Mouse (Mus musculus): ENCODE measurements at regions not wholly inside any gene's neighbourhood (a gene's known extent, or its start where the extent isn't known, plus 50 kb on each side); places are given as distances from the start of the nearest gene placed in this dataset.

- H3K9me3 ChIP-seq (ENCODE audit: control insufficient read depth, low read length) = no peaks in the 10 kb centered on the region
- no peaks in the 10 kb centered on the region for H3K36me3 ChIP-seq (ENCODE audit: control insufficient read depth, insufficient read depth, low read length)
- no peak overlapping the region for H3K4me2 ChIP-seq (ENCODE audit: low read depth)
- no peak overlapping the region for H3K27ac ChIP-seq (ENCODE audit: low read depth, low read length)
- ATAC-seq (ENCODE audit: insufficient read depth, low FRiP score, low TSS enrichment) = no peak
- DNase-seq (ENCODE audit: low spot score) = no peak
- no peaks in the 10 kb centered on the region for H3K4me1 ChIP-seq (ENCODE audit: control insufficient read depth, insufficient read depth, low read length)
- H3K27me3 ChIP-seq (ENCODE audit: control insufficient read depth, insufficient read depth, low read length) = no peaks in the 10 kb centered on the region
- 83% methylated on average over 2 of the region's 2 CpGs for WGBS
- H3K9ac ChIP-seq (ENCODE audit: low read length) = no peak overlapping the region
- H3K4me3 ChIP-seq (ENCODE audit: low read depth, low read length) = no peak overlapping the region
Measured at GRCm38 (mm10) chr17:51642682-51643081, 190.4 kb downstream of the Satb1 start.

GRCm38 (mm10) chr17:51635913-51636312, 197.2 kb downstream of the Satb1 start:
- Histone ChIP-seq H3K36me3 (ENCODE audit: control insufficient read depth, insufficient read depth, low read length) (no peaks in the 10 kb centered on the region), H3K9ac (ENCODE audit: low read length) (no peak overlapping the region), H3K4me3 (ENCODE audit: low read depth, low read length) (no peak overlapping the region), H3K9me3 (ENCODE audit: control insufficient read depth, low read length) (no peaks in the 10 kb centered on the region), H3K27me3 (ENCODE audit: control insufficient read depth, insufficient read depth, low read length) (no peaks in the 10 kb centered on the region), H3K27ac (ENCODE audit: low read depth, low read length) (no peak overlapping the region), H3K4me1 (ENCODE audit: control insufficient read depth, insufficient read depth, low read length) (no peaks in the 10 kb centered on the region), H3K4me2 (ENCODE audit: low read depth) (no peak overlapping the region)
- ATAC-seq (ENCODE audit: insufficient read depth, low FRiP score, low TSS enrichment) (no peak), DNase-seq (ENCODE audit: low spot score) (no peak)
- 90% methylated on average over 4 of the region's 4 CpGs for WGBS

GRCm38 (mm10) chr17:51631574-51631973, 201.5 kb downstream of the Satb1 start:
- WGBS = 48% methylated on average over 2 of the region's 2 CpGs
- no peaks in the 10 kb centered on the region for H3K9me3 ChIP-seq (ENCODE audit: control insufficient read depth, low read length)
- H3K9ac ChIP-seq (ENCODE audit: low read length) = no peak overlapping the region
- DNase-seq (ENCODE audit: low spot score) (no peak), ATAC-seq (ENCODE audit: insufficient read depth, low FRiP score, low TSS enrichment) (no peak)
- H3K27ac ChIP-seq (ENCODE audit: low read depth, low read length) = no peak overlapping the region
- no peak overlapping the region for H3K4me2 ChIP-seq (ENCODE audit: low read depth)
- no peaks in the 10 kb centered on the region for H3K27me3 ChIP-seq (ENCODE audit: control insufficient read depth, insufficient read depth, low read length)
- H3K36me3 ChIP-seq (ENCODE audit: control insufficient read depth, insufficient read depth, low read length) = no peaks in the 10 kb centered on the region
- no peak overlapping the region for H3K4me3 ChIP-seq (ENCODE audit: low read depth, low read length)
- H3K4me1 ChIP-seq (ENCODE audit: control insufficient read depth, insufficient read depth, low read length) = no peaks in the 10 kb centered on the region

- Histone ChIP-seq H3K4me3 (ENCODE audit: low read depth, low read length) (no peak overlapping the region), H3K4me1 (ENCODE audit: control insufficient read depth, insufficient read depth, low read length) (no peaks in the 10 kb centered on the region), H3K36me3 (ENCODE audit: control insufficient read depth, insufficient read depth, low read length) (no peaks in the 10 kb centered on the region), H3K4me2 (ENCODE audit: low read depth) (no peak overlapping the region), H3K9me3 (ENCODE audit: control insufficient read depth, low read length) (no peaks in the 10 kb centered on the region), H3K9ac (ENCODE audit: low read length) (no peak overlapping the region), H3K27me3 (ENCODE audit: control insufficient read depth, insufficient read depth, low read length) (no peaks in the 10 kb centered on the region), H3K27ac (ENCODE audit: low read depth, low read length) (no peak overlapping the region)
- WGBS = 68% methylated on average over 3 of the region's 3 CpGs
- ATAC-seq (ENCODE audit: insufficient read depth, low FRiP score, low TSS enrichment) (no peak), DNase-seq (ENCODE audit: low spot score) (no peak)
Measured at GRCm38 (mm10) chr17:51620528-51620927, 212.6 kb downstream of the Satb1 start.

GRCm38 (mm10) chr17:51585263-51585662, 247.8 kb downstream of the Satb1 start:
- Histone ChIP-seq H3K36me3 (ENCODE audit: control insufficient read depth, insufficient read depth, low read length) (no peaks in the 10 kb centered on the region), H3K4me3 (ENCODE audit: low read depth, low read length) (no peak overlapping the region), H3K9ac (ENCODE audit: low read length) (no peak overlapping the region), H3K4me2 (ENCODE audit: low read depth) (no peak overlapping the region), H3K27me3 (ENCODE audit: control insufficient read depth, insufficient read depth, low read length) (no peaks in the 10 kb centered on the region), H3K27ac (ENCODE audit: low read depth, low read length) (no peak overlapping the region), H3K9me3 (ENCODE audit: control insufficient read depth, low read length) (no peaks in the 10 kb centered on the region), H3K4me1 (ENCODE audit: control insufficient read depth, insufficient read depth, low read length) (no peaks in the 10 kb centered on the region)
- DNase-seq (ENCODE audit: low spot score) (no peak), ATAC-seq (ENCODE audit: insufficient read depth, low FRiP score, low TSS enrichment) (no peak)
- WGBS = 32% methylated on average over 1 of the region's 1 CpGs

GRCm38 (mm10) chr17:51583984-51584880, 248.9 kb downstream of the Satb1 start:
- H3K9me3 ChIP-seq (ENCODE audit: control insufficient read depth, low read length) = no peaks in the 10 kb centered on the region
- no peak overlapping the region for H3K9ac ChIP-seq (ENCODE audit: low read length)
- H3K27me3 ChIP-seq (ENCODE audit: control insufficient read depth, insufficient read depth, low read length) = no peaks in the 10 kb centered on the region
- DNase-seq (ENCODE audit: low spot score) = no peak
- peak; percentile 22; the same call in 1 of the 2 replicates for ATAC-seq (ENCODE audit: insufficient read depth, low FRiP score, low TSS enrichment)
- no peak overlapping the region for H3K4me2 ChIP-seq (ENCODE audit: low read depth)
- no peak overlapping the region for H3K27ac ChIP-seq (ENCODE audit: low read depth, low read length)
- WGBS = 68% methylated on average over 19 of the region's 19 CpGs
- no peaks in the 10 kb centered on the region for H3K4me1 ChIP-seq (ENCODE audit: control insufficient read depth, insufficient read depth, low read length)
- H3K36me3 ChIP-seq (ENCODE audit: control insufficient read depth, insufficient read depth, low read length) = no peaks in the 10 kb centered on the region
- H3K4me3 ChIP-seq (ENCODE audit: low read depth, low read length) = no peak overlapping the region

GRCm38 (mm10) chr17:51583277-51583676, 249.8 kb downstream of the Satb1 start:
- whole genome bisulfite sequencing = 92% methylated on average over 15 of the region's 15 CpGs
- Histone ChIP-seq H3K9ac (ENCODE audit: low read length) (no peak overlapping the region), H3K9me3 (ENCODE audit: control insufficient read depth, low read length) (no peaks in the 10 kb centered on the region), H3K4me2 (ENCODE audit: low read depth) (no peak overlapping the region), H3K27ac (ENCODE audit: low read depth, low read length) (no peak overlapping the region), H3K4me1 (ENCODE audit: control insufficient read depth, insufficient read depth, low read length) (no peaks in the 10 kb centered on the region), H3K27me3 (ENCODE audit: control insufficient read depth, insufficient read depth, low read length) (no peaks in the 10 kb centered on the region), H3K36me3 (ENCODE audit: control insufficient read depth, insufficient read depth, low read length) (no peaks in the 10 kb centered on the region), H3K4me3 (ENCODE audit: low read depth, low read length) (no peak overlapping the region)
- no peak for ATAC-seq (ENCODE audit: insufficient read depth, low FRiP score, low TSS enrichment)
- no peak for DNase-seq (ENCODE audit: low spot score)

- no peak overlapping the region for H3K4me3 ChIP-seq (ENCODE audit: low read depth, low read length)
- WGBS = 83% methylated on average over 3 of the region's 3 CpGs
Measured at GRCm38 (mm10) chr17:51555854-51556253, 277.2 kb downstream of the Satb1 start.

GRCm38 (mm10) chr17:51554446-51554845, 278.6 kb downstream of the Satb1 start:
- Histone ChIP-seq H3K9ac (ENCODE audit: low read length) (no peak overlapping the region), H3K36me3 (ENCODE audit: control insufficient read depth, insufficient read depth, low read length) (no peaks in the 10 kb centered on the region), H3K4me2 (ENCODE audit: low read depth) (no peak overlapping the region), H3K27ac (ENCODE audit: low read depth, low read length) (no peak overlapping the region), H3K4me1 (ENCODE audit: control insufficient read depth, insufficient read depth, low read length) (no peaks in the 10 kb centered on the region), H3K27me3 (ENCODE audit: control insufficient read depth, insufficient read depth, low read length) (no peaks in the 10 kb centered on the region), H3K4me3 (ENCODE audit: low read depth, low read length) (no peak overlapping the region), H3K9me3 (ENCODE audit: control insufficient read depth, low read length) (no peaks in the 10 kb centered on the region)
- DNase-seq (ENCODE audit: low spot score) = no peak
- WGBS = 82% methylated on average over 2 of the region's 2 CpGs
- ATAC-seq (ENCODE audit: insufficient read depth, low FRiP score, low TSS enrichment) = no peak

More at GRCm38 (mm10) chr17:51555854-51556253, 277.2 kb downstream of the Satb1 start:
- no peak for ATAC-seq (ENCODE audit: insufficient read depth, low FRiP score, low TSS enrichment)
- H3K27me3 ChIP-seq (ENCODE audit: control insufficient read depth, insufficient read depth, low read length) = no peaks in the 10 kb centered on the region
- no peaks in the 10 kb centered on the region for H3K36me3 ChIP-seq (ENCODE audit: control insufficient read depth, insufficient read depth, low read length)
- H3K9ac ChIP-seq (ENCODE audit: low read length) = no peak overlapping the region
- no peak overlapping the region for H3K4me2 ChIP-seq (ENCODE audit: low read depth)
- no peaks in the 10 kb centered on the region for H3K4me1 ChIP-seq (ENCODE audit: control insufficient read depth, insufficient read depth, low read length)
- H3K27ac ChIP-seq (ENCODE audit: low read depth, low read length) = no peak overlapping the region
- no peaks in the 10 kb centered on the region for H3K9me3 ChIP-seq (ENCODE audit: control insufficient read depth, low read length)
- no peak for DNase-seq (ENCODE audit: low spot score)
